Mouse (Mus musculus) 3T3-L1 (cell line): ENCODE results near the gene Uxs1.

ENCODE experiments used
- DNase-seq: peaks from one replicate; pipeline ENCODE4 v3.0.0-alpha.2; 2015; ENCODE audit warnings: low read depth, low spot score

Gene Uxs1

DNA sequence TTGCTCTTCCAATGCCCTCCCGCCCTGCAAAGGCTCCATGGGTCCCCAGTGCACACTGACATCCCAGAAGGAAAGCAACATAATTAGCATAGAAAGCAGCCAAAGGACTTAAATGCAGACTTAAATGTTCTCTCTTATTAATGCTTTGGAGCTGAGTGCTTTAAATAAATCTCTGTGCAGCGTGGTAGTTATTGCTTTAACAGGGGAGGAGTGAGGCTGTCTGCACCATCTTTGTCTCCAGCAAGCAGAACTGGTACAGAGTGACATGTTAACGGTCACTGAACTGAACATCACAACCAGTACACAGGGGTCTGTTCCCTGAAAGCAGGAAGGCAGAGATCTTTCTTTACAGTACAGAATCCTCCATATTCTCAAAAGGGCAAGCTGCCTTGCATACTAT is 29.6 kb downstream of the Uxs1 start:
- DNase-seq, result no peak

DNA sequence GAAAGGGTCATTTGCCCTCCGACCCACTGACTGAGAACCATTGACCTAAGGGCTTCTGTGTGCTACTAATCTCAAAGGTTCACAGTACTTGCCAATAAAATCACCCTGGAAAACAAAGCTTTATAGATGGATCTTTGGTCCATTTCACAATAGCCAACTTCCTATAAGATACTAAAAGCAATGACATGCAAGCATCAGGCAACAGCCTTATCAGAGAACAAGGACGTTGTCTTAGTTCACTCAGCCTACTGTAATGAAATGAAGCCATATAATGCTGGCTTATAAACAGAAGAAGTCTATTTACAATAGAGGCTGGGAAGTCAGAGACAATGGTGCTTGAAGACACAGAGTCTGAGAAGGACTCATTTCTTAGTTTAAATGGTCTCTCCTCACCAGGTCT is 37.8 kb downstream of the Uxs1 start:
- DNase-seq, result no peak

DNA sequence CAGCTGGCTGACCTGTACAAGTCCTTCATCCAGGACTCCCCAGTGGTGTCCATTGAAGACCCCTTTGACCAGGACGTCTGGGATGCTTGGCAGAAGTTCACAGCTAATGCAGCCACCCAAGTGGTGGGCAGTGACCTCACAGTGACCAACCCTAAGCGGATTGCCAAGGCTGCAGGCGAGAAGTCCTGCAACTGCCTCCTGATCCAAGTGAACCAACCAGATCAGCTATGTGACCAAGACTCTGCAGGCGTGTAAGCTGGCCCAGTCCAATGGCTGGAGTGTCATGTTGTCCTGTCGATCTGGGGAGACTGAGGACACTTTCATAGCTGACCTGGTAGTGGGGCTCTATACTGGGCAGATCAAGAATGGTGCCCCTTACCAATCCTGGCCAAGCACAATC is 40.9 kb downstream of the Uxs1 start:
- DNase-seq, result no peak

DNA sequence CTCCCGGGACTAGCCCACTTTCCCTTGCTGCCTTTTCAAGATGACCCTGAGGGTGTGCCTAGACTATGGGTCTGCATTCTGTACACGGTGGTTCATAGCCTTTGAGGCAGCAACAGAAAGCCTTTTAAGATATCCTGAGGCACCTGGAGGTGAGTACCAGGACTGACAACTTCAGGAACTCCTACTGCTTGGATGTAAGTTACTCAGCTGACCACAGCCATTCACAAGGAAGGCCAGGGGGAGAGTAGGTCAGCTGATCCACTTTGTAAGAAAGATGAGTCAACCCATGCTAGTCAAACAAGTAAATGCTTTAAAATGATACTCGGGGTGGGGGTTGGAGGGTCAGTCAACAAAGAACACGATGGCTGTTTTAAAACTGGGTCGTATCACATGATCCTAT is 42.3 kb downstream of the Uxs1 start:
- peak; percentile 59 for DNase-seq

DNA sequence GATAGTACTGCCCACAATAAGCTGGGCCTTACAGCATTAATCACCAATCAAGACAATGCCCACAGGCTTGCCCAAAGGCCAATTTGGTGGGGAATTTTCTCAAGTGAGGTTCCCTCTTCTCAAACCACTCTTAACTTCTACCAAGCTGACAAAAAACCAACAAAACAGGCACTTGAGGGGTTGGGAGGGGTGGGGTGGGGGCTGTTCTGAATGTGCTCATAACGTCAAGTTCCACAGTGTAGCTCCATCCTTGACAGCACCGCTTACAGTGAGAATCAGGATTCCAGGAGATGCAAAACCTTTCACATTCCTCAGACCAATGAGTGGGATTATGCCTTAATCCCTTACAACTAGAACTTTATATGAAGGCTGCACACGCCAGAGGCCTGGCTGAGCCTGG is 44.4 kb downstream of the Uxs1 start:
- DNase-seq, result no peak

DNA sequence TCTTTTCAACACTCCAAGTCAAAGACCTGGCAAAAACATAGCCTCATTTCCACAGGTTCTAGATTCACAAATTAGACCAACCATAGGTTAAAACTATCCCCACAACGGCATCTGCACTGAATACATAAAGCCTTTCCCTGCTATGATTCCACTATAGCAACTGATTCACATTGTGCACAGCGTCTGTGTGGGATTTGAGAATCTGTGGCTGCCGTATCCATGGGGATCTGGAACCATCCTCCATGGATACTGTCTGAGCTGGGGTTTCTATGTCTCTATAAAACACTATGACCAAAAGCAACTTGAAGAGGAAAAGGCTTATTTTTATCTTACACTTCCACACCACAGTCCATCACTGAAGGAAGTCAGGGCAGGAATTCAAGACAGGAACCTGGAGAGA is 44.9 kb downstream of the Uxs1 start:
- DNase-seq, result no peak

DNA sequence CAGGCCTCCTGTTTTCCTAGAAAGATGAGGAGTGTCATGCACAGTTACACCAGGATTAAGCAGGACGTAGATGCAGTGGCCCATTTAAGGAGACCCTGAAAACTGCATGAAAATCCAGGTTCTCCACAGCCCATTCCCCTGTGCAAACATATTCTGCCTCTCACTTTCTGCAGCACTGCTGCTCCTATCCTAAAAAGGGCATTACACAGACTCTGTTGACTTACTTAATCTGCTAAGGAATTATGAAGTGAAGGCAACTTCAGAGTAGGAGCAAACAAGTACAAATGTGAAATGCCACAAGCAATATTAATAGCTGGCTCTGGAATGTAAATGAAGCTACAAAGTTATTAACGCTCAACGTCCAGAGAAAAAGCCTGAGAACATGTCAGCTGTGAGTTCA is 45.9 kb downstream of the Uxs1 start:
- no peak for DNase-seq

DNA sequence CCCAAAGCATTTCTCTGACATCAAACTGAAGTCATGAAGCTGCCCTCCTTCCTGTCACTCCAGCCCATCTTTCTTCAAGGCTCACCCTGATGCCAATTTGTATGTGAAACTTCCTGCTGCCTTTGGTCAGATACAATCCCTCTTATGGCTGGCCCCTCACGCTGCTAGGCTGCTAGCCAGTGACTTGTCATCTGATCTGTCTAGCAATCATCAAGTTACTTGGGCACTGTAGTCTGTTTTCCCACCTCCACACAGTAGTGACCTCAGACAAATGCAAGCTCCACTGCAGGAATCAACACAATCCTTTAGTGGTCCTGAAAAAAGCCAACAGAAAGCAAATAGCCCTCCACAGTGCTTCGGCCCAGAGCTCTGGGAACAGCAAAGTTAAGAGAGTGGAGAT is 46.4 kb downstream of the Uxs1 start:
- DNase-seq, result peak; percentile 49

DNA sequence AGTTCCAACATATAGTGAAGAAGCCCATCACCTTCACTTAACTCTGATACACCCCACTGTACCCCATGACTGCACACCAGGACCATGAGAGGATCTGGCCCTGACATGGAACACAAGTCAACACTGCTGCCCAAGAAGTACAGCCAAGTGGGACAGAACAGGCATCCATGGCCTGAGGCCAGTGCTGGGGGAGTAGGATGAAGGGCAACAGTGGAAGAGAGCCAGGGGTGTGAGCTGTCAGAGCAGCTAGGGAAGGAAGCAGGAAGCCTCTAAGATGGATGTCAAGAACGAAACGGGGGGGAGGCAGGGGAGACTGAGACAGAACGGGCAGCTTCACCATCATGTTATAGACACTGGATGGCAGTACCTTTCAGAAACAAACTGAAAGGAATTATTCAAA is 51.5 kb downstream of the Uxs1 start:
- no peak for DNase-seq

DNA sequence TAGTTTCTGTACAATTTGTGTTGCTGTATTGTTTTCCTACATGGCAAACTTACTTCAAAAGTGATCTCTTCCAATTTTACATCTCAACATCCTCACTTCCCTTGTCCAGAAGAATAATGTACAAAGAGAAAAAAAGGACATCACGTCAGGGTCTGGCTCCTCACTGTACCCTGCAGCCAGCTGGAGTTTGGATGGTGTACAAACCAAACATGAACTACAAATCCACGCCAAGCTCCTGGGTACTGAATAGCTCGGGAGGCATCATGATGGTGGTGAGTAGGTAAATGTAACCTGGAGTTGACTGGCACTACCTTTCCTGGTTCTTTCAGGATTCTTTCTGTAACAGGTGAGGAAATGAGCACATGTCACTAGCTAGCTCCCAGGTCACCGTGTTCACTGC is 53.5 kb downstream of the Uxs1 start:
- no peak for DNase-seq

DNA sequence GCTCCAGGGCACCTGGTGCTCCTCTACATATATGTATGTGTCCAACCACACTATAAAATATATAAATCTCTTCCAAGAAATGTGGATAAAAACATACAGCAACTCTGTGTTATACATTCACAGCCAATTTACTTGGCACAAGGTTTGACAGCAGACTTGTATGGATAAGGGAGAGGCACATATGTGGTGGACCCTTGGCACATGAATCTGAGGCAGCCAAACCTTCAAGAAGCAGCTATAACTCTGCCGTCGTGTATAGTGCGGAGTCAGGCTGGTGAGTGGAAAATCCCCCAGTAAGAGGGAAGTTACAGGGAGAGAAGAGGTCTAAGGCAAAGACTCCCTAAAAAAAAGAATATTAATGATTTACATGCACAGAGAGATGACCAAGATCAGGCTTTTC is 54.9 kb downstream of the Uxs1 start:
- DNase-seq, result no peak

DNA sequence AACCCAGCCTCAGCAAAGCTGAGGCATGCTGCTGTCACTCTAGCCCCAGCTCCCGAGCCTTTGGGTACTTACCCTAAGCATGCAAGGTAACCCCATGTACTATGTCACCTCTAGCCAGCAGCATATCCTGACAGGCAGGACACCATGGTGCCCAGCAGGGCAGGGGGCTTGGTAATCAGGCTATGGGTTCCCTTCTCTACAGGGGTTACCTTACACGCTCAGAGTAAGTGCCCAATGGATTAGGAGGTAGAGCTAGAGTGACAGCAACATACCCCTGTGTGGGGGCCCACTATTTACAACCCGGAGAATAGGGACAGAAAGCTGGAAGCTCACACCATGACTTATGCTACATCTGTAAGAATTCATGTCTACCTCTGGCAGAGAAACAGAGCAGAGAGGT is 57.6 kb downstream of the Uxs1 start:
- DNase-seq, result no peak

DNA sequence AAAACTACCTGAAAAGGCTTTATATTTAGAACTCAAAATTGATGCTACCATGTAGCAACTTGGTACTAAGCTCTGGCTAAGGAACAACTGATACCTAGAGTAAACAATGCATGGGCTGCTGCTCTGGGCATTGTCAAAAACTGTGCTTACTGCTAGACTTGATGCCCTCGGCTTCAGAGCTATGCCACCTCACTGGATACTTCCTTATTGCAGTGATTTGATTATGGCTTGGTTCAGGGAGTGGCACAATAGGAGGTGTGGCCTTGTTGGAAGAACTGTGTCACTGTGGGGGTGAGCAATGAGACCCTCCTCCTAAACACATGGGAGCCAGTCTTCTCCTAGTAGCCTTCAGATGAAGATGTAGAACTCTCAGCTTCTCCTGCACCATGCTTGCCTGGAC is 58.3 kb downstream of the Uxs1 start:
- DNase-seq, result no peak

DNA sequence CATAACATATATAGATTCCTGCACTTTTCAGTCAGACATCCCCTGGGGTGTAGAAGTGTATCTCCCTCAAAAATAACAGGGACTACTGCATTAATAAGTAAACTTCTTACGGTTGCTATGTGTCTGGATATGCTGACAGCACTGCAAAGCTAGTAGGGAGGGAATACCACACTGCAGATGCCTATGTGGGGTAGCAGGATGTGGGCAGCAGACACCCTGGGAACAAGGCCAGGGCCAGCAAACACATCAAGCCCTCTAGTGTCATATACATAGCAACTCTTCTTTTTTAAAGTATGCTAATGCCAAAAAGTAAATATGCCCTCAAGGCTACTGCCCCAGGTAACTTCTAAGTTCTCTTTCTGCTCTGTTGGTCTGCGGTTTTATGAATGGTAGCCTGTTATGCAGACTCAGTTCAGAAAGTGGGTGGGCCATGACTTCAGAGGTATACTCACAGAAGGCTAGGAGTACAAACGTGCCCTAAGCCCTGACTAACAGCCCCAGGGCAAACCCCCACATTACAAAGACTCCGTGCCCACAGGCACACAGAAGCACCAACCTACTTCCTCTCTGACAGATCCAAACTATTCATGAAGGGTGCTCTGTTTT is 59.1 kb downstream of the Uxs1 start:
- DNase-seq, result peak; percentile 76

DNA sequence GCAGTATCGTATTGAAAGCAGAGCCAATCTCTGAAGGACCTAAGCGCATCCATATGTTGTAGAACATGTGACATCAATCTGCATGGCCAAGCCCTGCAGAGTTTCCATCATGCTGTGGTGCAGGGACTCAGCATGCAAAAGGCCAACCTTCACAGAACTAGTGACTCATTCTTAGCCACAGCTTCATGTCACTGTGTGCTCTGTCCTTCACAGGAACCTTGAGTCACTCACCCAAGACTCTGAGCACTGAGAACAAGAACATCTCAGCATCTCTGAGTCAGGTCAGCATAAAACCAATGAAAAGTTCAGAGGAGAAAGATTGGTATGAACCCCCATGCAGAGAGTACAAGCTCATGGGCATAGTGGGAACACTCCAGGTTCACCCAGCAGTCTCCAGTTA is 61.3 kb downstream of the Uxs1 start:
- peak; percentile 85 for DNase-seq

DNA sequence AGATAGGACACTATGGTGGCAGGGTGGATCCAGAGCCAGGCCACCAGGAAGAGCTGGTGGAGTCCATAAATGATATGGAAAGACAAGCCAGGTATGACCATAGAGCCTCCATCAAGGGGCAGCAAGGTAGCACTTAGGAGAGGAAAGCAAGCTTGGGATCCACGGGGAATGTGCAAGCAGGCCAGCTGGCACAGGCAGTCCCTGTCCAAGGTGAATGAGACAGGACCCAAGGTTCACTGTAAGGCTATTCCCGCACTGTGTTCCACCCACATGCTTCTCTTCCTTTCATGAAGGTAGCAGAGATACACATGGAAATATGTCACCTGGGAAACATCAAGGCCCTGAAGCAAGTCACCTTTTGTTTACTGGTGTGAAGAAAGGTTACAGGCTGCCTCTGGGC is 63.1 kb downstream of the Uxs1 start:
- DNase-seq, result no peak

DNA sequence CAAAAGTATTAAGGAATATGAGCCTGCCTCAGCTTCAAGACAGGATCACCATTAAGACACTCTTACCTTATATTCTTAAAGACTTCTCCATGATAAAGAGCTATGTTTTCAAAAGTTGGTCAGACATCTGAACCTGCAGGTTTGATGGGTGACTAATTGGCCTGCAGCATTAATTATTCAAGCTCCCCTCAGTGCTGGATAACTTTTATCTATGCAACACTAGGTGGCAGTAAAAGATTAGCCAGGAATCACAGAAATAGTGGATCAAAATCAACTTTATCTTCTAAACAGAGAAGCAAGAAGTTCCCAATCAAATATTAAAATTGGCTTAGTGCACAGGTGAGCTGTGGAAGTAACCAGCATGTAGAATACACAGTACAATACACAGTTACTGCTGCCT is 67.5 kb downstream of the Uxs1 start:
- DNase-seq, result peak; percentile 49

DNA sequence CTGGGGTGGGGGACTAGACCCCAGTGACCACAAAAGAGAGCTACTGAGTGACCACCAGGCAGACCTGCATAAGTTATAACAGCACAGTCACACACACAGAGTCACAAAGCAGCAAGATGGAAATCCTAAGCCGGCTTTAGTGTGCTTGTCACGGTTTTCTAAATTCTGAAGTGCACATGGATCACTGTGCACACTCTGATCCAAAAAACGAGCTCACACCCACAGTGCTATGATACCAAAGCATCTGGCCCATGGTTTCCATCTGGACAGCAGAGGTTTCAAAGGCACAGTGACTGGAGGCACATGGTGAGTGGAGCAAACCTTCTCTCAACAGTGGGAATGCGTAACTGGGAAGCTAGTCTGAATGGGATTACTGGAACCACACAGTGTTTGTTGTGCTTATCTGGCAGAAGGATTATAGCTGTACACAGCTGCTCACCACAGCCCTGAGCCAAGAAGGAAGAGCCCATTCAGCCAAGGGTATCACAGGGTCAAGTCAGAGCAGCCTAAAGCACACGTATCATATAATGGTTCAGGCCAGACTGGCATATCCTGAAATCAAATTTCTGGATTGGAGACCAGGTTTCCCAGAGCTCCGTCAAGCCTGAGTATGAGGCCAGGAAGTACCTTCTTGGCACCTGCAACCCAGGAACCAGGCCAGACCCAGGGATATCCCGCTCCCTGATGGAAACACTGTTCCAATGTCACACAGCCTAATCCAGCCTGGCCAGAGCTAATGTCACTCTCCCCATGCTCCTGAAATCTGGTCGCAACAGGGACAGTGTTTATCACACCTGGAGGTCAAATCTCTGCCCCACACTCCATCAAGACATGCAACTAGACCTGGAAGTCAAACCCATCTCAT is 72.9 kb downstream of the Uxs1 start:
- no peak for DNase-seq

DNA sequence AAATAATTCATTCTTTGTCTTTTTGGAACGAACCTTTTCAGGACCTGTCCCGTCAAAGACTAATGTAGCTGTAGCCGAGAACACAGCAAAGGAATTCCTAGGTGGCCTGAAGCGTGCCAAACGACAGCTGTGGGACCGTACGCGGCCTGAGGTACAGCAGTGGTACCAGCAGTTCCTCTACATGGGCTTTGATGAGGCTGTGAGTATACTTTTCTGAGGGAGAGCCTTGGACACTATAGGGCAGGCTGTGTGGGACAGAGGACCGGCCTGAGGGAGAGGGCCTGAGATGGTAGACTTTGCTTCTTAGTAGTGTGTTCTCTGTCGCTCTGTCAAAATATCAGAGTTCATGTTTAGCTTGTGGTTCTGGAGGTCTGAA is 89.1 kb downstream of the Uxs1 start:
- DNase-seq, result no peak

DNA sequence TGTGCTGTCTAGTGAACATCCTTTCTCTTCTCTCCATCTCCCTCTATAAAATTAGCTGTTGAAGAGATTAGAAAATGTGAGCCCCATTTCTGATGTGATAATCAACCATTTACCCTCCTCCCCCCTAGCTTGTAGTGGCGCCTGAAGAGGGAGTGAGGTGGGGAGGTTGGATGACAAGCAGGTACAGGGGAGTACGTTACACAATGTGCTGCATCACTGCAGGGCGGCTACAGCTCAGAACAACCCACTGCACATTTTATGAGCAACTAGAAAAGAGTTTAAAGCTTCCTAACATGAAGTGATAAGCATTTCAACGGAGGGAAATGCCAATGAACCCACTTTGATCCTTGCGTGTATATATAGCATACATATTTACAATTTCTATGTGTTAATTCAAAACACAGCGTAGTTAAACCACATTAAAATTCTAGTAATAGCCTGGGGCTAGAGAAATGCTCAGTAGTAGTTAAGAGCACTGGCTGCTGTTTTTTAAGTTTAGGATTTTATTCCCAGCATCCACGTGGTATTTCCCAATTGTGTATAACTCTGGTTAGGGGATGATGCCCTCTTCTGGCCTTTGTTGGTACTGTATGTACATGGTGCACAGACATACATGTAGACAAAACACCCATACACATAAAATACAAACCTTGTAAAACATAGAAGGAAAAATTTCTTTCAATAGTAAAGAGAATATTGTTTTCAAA is 89.6 kb downstream of the Uxs1 start:
- peak; percentile 86 for DNase-seq

DNA sequence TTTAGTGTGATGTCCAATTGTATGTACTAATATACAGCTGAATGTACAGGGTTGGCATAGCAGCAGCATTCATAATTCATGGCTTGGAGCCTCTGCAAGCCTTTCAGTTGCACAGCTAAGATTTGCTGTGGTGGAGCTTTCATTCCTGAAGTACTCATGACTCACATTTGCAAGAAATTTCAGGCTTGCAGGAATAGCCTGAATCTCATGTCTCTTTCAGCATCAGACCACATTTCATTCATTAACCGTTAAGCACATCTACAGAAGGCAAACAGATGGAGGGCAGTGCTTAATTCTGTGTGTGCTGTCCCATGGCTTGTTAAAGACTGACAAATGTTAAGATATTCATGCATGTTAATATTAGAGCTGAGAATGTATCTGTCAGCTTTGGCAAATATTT is 94.9 kb downstream of the Uxs1 start:
- DNase-seq, result peak; percentile 68

DNA sequence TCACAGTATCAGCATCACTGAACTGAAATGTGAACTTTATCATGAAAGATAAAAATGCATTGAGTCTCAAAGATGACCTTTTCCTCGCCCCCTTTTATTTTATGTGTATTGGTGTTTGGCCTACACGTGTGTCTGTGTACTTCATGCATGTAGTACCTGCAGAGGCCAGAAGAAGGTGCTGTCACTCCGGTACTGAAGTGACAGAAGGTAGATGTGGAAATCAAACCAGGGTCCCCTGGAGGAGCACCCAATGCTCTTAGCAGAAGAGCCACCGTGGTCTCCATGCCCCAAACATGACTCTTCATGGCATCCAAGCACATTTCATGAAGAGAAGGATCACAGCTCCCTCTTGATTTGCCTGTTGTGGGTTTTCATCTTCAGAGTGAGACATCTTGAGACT is 95.5 kb downstream of the Uxs1 start:
- no peak for DNase-seq

DNA sequence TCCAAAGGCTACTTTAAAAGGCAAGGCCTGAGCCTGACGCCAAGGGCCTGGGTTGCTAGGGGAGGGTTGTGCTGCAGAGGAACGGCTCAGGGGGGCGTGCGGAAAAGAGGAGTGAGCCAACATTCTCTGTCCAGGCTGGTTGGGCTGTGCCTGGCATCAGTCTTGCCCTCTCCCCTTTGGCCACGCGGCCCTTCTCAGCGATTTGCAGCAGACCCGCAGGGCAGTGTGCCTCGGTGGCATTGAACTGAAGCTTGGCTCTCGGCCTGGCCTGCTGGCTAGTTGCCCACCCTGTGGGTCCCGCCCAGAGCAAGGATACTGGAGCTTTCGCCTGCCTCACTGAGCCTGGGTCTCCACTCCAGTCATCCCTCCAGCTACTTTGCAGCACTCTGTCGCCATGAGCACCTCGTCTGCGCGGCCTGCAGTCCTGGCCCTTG is 97.1 kb downstream of the Uxs1 start, which contains the start of gene 1500015O10Rik:
1500015O10Rik (plus strand) TSS at position 112 of the 434 bp plus-strand sequence.
- no peak for DNase-seq
